ENCODE assay signal across 8 mouse cellular contexts in genomic region chr6:114920523-114921445, GRCm38 (mm10). TPM values are rescaled to one million over a fixed set of nuclear protein-coding genes. Genes with fewer than 3 reads are reported as not detected.
DNase-seq lines count a peak whose midpoint lies in the region; ATAC-seq and TF ChIP-seq lines count a peak whose summit lies in the region.

No protein-coding gene starts in this region.

- H3K4me3 ChIP-seq in liver, postnatal 0 days (ENCODE audit: low read depth, low read length) = peak overlapping the region; percentile 70
- peak overlapping the region; percentile 57 for H3K4me3 ChIP-seq in neural tube, embryonic 12.5 days

- TF ChIP-seq CTCF in liver, postnatal 0 days (IDR thresholded peaks at IDR 0.05; ENCODE audit: low read depth) = no peak

- peak; percentile 57 to 59 for DNase-seq in B cell, adult 2 months
- peak; percentile 52 for DNase-seq in adrenal gland, postnatal 25 days
- peak; percentile 67 for DNase-seq in forelimb bud, embryonic 11.5 days (ENCODE audit: low read depth, low spot score)
- peak; percentile 60 for DNase-seq in liver, postnatal 0 days
- DNase-seq in left cerebral cortex, adult 18-20 months (ENCODE audit: low spot score in 2 of 2) = no peak
- no peak for DNase-seq in right cerebral cortex, postnatal 14 days

- H3K9me3 ChIP-seq in liver, postnatal 0 days (ENCODE audit: low read length) = no peaks in the 10 kb centered on the region
- no peaks in the 10 kb centered on the region for H3K9me3 ChIP-seq in neural tube, embryonic 12.5 days

- TF ChIP-seq EP300 in liver, postnatal 0 days (IDR thresholded peaks at IDR 0.05; ENCODE audit: low read depth) = no peak

- ATAC-seq in inflammation-experienced regulatory T-cells, adult 6 months = peak; percentile 56
- ATAC-seq in liver, postnatal 0 days = peak; percentile 57
- ATAC-seq in neural tube, embryonic 12.5 days (ENCODE audit: low FRiP score, low read depth) = peak; percentile 51

- H3K27me3 ChIP-seq in liver, postnatal 0 days (ENCODE audit: insufficient read depth, low read length) = no peaks in the 10 kb centered on the region
- H3K27me3 ChIP-seq in neural tube, embryonic 12.5 days (replicated peaks) = no peaks in the 10 kb centered on the region

- peaks cover 41% of the 10 kb centered on the region for H3K4me1 ChIP-seq in liver, postnatal 0 days (ENCODE audit: insufficient read depth)
- H3K4me1 ChIP-seq in neural tube, embryonic 12.5 days = peaks cover 43% of the 10 kb centered on the region

- peak overlapping the region; percentile 66 for H3K4me2 ChIP-seq in liver, postnatal 0 days (ENCODE audit: low read depth, low read length)
- peak overlapping the region; percentile 66 for H3K4me2 ChIP-seq in neural tube, embryonic 12.5 days (replicated peaks)

- H3K36me3 ChIP-seq in liver, postnatal 0 days (replicated peaks; ENCODE audit: insufficient read depth, low read length) = no peaks in the 10 kb centered on the region
- H3K36me3 ChIP-seq in neural tube, embryonic 12.5 days = no peaks in the 10 kb centered on the region

- WGBS in liver, postnatal 0 days (ENCODE audit: insufficient replicate concordance) = under 1% methylated on average over 17 of the region's 17 CpGs
- WGBS in neural tube, embryonic 12.5 days = 6% methylated on average over 17 of the region's 17 CpGs

- peak overlapping the region; percentile 69 for H3K9ac ChIP-seq in liver, postnatal 0 days (replicated peaks)
- peak overlapping the region; percentile 80 for H3K9ac ChIP-seq in neural tube, embryonic 12.5 days

- peak overlapping the region; percentile 89 for H3K27ac ChIP-seq in liver, postnatal 0 days (ENCODE audit: low read depth)
- no peak overlapping the region; the same call in 1 of the 2 replicates for H3K27ac ChIP-seq in neural tube, embryonic 12.5 days

RNA-seq across cellular contexts. Expression of gene Vgll4, which starts 49.0 kb away (rescaled TPM):
- total RNA-seq in adrenal gland, postnatal 25 days (2021) = 47.0 and 56.4 TPM in 2 replicates
- 100 to 1,000 TPM; 118 to 183 (median 152) TPM for polyA plus RNA-seq in inflammation-experienced regulatory T-cells, adult 6 months (2017; shearing (Covaris generic))
- polyA plus RNA-seq in liver, postnatal 0 days (2015; fragmentation: Nextera tagmentation; extraction: Ambion mirVana) = 11.9 and 14.7 TPM in 2 replicates
- 81.7 and 85.3 TPM in 2 replicates for polyA plus RNA-seq in neural tube, embryonic 12.5 days (2016; fragmentation: Nextera tagmentation; extraction: Ambion mirVana)
- 10 to 100 TPM; 55.3 to 62.5 TPM for total RNA-seq in left cerebral cortex, adult 18-20 months (2021)

Comparison
In these comparisons a context has a peak if more than half of its experiments do, and no peak if none do; other contexts are left out.
1. DNase-seq: peak in B cell, adult 2 months (2 of 2), adrenal gland, postnatal 25 days (single experiment), forelimb bud, embryonic 11.5 days (single experiment) and liver, postnatal 0 days (single experiment); none in left cerebral cortex, adult 18-20 months (0 of 2) and right cerebral cortex, postnatal 14 days (single experiment).
2. Peak in every context shown above with its lines, with median percentiles within 50 percentile points of each other: ATAC-seq.